Mouse (Mus musculus): ENCODE data around the gene Dusp1.

The Dusp1 gene

DNA sequence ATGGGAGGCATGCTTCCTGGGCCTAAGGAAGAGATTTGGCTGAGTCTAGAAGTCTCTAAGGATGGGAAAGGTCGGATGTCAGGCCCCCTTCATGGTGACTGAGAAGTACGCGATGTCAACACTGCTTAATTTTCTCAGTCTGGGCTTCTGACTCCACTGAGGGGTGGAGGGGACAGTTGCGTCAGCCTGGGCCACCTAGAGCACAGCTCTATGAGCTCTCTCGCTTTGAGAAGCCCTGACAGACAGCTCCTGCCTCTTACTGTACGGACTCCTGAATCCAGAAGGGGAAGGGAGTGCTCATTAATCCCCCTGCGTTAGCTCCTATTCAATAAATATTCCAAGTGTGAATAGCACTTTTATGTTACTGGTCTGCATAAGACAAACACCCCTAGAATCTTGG, 103.9 kb downstream of the Dusp1 start:
- DNase-seq, result no peak

GRCm38 (mm10) chr17:26457506-26457905, 104.4 kb downstream of the Dusp1 start:
- no peak for DNase-seq
